Mouse (Mus musculus): ENCODE data around the gene Adamts18.

- TF ChIP-seq EP300 (optimal IDR thresholded peaks at IDR 0.05) (no peak), CTCF (IDR thresholded peaks at IDR 0.05; ENCODE audit: low read depth) (no peak)
These were observed 173.9 kb downstream of the Adamts18 start for GRCm38 (mm10) chr8:113674611-113675010.

All from stomach, postnatal 0 days (tissue).